In the genomic region with DNA sequence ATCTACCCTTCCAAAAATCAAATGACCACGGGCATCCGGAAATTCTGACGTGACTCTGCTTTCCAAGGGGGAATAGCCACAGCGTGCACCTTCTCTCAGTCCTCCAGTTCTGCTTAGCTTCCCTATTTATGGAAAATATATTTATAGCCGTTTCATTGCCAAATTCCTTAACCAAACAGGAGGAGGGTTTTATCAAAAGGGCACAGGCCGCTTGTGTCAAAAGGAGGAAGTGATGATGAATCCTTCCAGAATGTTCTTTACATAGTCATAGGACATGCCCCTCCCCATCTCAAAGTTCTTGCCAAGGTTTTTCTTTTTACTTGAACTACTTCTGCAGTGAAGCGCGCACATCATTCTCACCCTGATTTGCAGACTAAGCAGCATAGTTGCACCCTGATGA, we compare ENCODE assay signal across 17 mouse cellular contexts.
DNase-seq lines count a peak whose midpoint lies in the region; ATAC-seq and TF ChIP-seq lines count a peak whose summit lies in the region.
"Had no signal": no experiment of that assay in that cellular context is flagged by ENCODE, and none has a peak within 500 bp of the region (broad histone marks: within the 10 kb centered on the region; RNA-seq: fewer than 3 reads in every experiment).

No protein-coding gene starts in this region.

- 0 out of 2 replicates have a peak, but pooled peaks have one; percentile 14 for TF ChIP-seq POLR2A in heart, adult 2 months (IDR thresholded peaks at IDR 0.05; ENCODE audit: insufficient read depth, low read depth, low read length)

- no peak for TF ChIP-seq EP300 in heart, adult 2 months (IDR thresholded peaks at IDR 0.05; ENCODE audit: insufficient read depth, low read depth, low read length)

- H3K9ac ChIP-seq in heart, adult 2 months (ENCODE audit: low read depth, low read length): no peak overlapping the region
- no peak overlapping the region for H3K9ac ChIP-seq in kidney, postnatal 0 days (ENCODE audit: low read depth, low read length)
- H3K9ac ChIP-seq: hindbrain, embryonic 14.5 days; stomach, embryonic 15.5 days had no signal

- no peak for TF ChIP-seq CTCF in heart, adult 2 months (IDR thresholded peaks at IDR 0.05)
- TF ChIP-seq CTCF in kidney, postnatal 0 days (IDR thresholded peaks at IDR 0.05; ENCODE audit: low read depth): no peak

- no peak for DNase-seq in heart, adult 2 months
- no peak for DNase-seq in heart, postnatal 36 days
- peak; percentile 12 for DNase-seq in urinary bladder, adult 2 months (ENCODE audit: low spot score)
- no peak for DNase-seq in urinary bladder, postnatal 14 days (ENCODE audit: low spot score)
- peak; percentile 79 for DNase-seq in kidney, postnatal 0 days (ENCODE audit: low spot score)
- no peak for DNase-seq in embryo, embryonic 9.5 days (ENCODE audit: extremely low spot score)
- DNase-seq in thymus, postnatal 0 days (ENCODE audit: low spot score): no peak
- DNase-seq: adrenal gland, postnatal 10 days; cerebellum, adult 11 months; embryo, embryonic 11 days; layer of hippocampus, adult 9-11 months; left cerebral cortex, postnatal 4 days had no signal

- H3K27me3 ChIP-seq in heart, adult 2 months (ENCODE audit: control insufficient read depth, insufficient read depth, low read length): no peaks in the 10 kb centered on the region
- no peaks in the 10 kb centered on the region for H3K27me3 ChIP-seq in kidney, postnatal 0 days (ENCODE audit: insufficient read depth, low read length)
- H3K27me3 ChIP-seq: Patski; stomach, embryonic 15.5 days had no signal

- peaks cover 16% of the 10 kb centered on the region for H3K36me3 ChIP-seq in heart, adult 2 months (ENCODE audit: control insufficient read depth, insufficient read depth, low read length)
- H3K36me3 ChIP-seq in kidney, postnatal 0 days (ENCODE audit: insufficient read depth, low read length): 0 out of 2 replicates have a peak, but pooled peaks cover 6% of the 10 kb centered on the region
- H3K36me3 ChIP-seq: stomach, embryonic 15.5 days had no signal

- intact Hi-C loops in heart, adult 2 months (cut with DNase I): no loop called here
- intact Hi-C loops in heart, postnatal 36 days (cut with DNase I): loop anchor here (2.0 to 5.0 kb wide), 2 partner anchors 23 to 70 kb away; a partner anchor contains a TSS

- peak overlapping the region; percentile 29 for H3K27ac ChIP-seq in heart, adult 2 months
- peak overlapping the region; percentile 47 for H3K27ac ChIP-seq in kidney, postnatal 0 days
- H3K27ac ChIP-seq: hindbrain, embryonic 14.5 days had no signal

- no peak for ATAC-seq in kidney, postnatal 0 days (replicated peaks; ENCODE audit: low FRiP score, low read depth)
- ATAC-seq in monocyte, adult 5-6 weeks (replicated peaks; ENCODE audit: insufficient number of reproducible peaks, low FRiP score, low TSS enrichment, poor library complexity, severe bottlenecking): no peak
- ATAC-seq: CD4-positive, CD25-positive, alpha-beta regulatory T cell, adult 4 months; Patski had no signal

- H3K4me2 ChIP-seq in kidney, postnatal 0 days (ENCODE audit: low read length): no peak overlapping the region
- H3K4me2 ChIP-seq: hindbrain, embryonic 14.5 days; stomach, embryonic 15.5 days had no signal

- no peaks in the 10 kb centered on the region for H3K79me2 ChIP-seq in heart, adult 2 months (replicated peaks; ENCODE audit: control insufficient read depth, insufficient read depth, low read length)

- no peaks in the 10 kb centered on the region for H3K9me3 ChIP-seq in kidney, postnatal 0 days (replicated peaks; ENCODE audit: low read length)
- H3K9me3 ChIP-seq: stomach, embryonic 15.5 days had no signal

- H3K4me1 ChIP-seq in heart, adult 2 months (ENCODE audit: control insufficient read depth, insufficient read depth, low read length): peaks cover 18% of the 10 kb centered on the region
- peaks cover 4% of the 10 kb centered on the region for H3K4me1 ChIP-seq in kidney, postnatal 0 days (replicated peaks; ENCODE audit: insufficient read depth, low read length)

- 21% methylated on average over 8 of the region's 8 CpGs for WGBS in heart, adult 2 months
- 57% methylated on average over 8 of the region's 8 CpGs for WGBS in kidney, postnatal 0 days

- H3K4me3 ChIP-seq in heart, adult 2 months: no peak overlapping the region
- no peak overlapping the region for H3K4me3 ChIP-seq in kidney, postnatal 0 days (replicated peaks; ENCODE audit: low read depth, low read length)
- H3K4me3 ChIP-seq: stomach, embryonic 15.5 days had no signal

Comparison
In these comparisons a context has a peak if more than half of its experiments do, and no peak if none do; other contexts are left out.
1. DNase-seq: peak in urinary bladder, adult 2 months (single experiment) and kidney, postnatal 0 days (single experiment); none in heart, adult 2 months (0 of 2), heart, postnatal 36 days (0 of 2), urinary bladder, postnatal 14 days (single experiment), embryo, embryonic 9.5 days (single experiment) and thymus, postnatal 0 days (single experiment).